Mouse (Mus musculus): ENCODE results near the gene Sept11. TPM values are rescaled to one million over a fixed set of nuclear protein-coding genes. Genes with fewer than 3 reads are reported as not detected.

Gene Sept11
- polyA plus RNA-seq (2015; fragmentation: Nextera tagmentation; extraction: Ambion mirVana): 37.9 and 42.5 TPM in 2 replicates

DNA sequence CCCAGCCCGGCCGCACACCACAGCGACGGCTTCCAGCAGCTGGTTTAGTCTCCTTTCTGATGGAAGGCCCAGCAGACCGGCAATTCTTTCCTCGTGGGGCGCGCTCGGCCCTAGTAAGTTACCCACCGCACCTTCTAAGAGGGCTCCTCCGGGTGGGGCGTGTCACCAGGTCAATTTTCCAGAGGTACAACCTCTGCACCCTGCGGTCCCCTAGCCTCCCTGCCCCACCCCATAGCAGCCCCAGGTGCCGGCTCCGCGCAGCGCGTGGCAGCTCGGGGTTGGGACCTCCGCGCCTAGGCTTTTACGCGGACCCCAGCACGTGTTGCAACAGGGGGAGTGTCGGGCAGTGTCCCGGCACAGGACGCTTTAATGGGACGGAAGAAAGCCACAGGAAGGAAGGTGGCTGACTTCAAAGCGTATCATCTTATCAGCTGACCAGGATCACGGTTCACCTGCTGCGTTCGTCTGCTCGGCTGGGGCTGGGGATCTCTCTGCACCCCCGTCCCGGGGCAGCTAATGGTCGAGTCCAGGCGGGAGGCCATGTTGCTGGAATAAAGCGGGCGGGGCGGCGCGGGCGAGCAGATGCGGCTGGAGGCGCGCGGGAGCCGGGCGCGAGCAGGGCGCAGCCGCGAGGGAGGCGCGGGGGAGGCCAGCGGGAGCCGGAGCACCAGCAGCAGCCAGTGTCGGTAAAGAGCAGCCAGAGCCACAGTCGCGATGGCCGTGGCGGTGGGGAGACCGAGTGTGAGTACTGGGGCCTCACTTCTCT, at the start of gene Sept11:
Gene Sept11, plus strand, starts transcription at position 581 of the 766 bp plus-strand sequence.
- H3K4me3 ChIP-seq (ENCODE audit: low read depth, low read length): peak within 1 kb of the TSS; percentile 88
- H3K4me1 ChIP-seq (replicated peaks; ENCODE audit: control insufficient read depth, insufficient read depth): peaks cover 8% of the 10 kb centered on the region
- H3K9ac ChIP-seq (ENCODE audit: low read length): peak within 1 kb of the TSS; percentile 84
- peak; percentile 94 for ATAC-seq (ENCODE audit: low FRiP score, low TSS enrichment)
- under 1% methylated on average over 61 of the region's 63 CpGs for WGBS
- H3K27ac ChIP-seq (replicated peaks): peak within 1 kb of the TSS; percentile 91
- H3K9me3 ChIP-seq (ENCODE audit: control insufficient read depth, low read length): no peaks in the 10 kb centered on the region
- TF ChIP-seq CTCF (IDR thresholded peaks at IDR 0.05; ENCODE audit: low read depth) (peak; percentile 9; the same call in 1 of the 2 replicates), EP300 (optimal IDR thresholded peaks at IDR 0.05) (no peak)
- H3K4me2 ChIP-seq (replicated peaks; ENCODE audit: low read depth): peak within 1 kb of the TSS; percentile 88
- no peaks in the 10 kb centered on the region for H3K27me3 ChIP-seq (ENCODE audit: control insufficient read depth, insufficient read depth, low read length)
- no peaks in the 10 kb centered on the region for H3K36me3 ChIP-seq (ENCODE audit: control insufficient read depth, insufficient read depth, low read length)
- peak; percentile 94 for DNase-seq (ENCODE audit: low spot score)

DNA sequence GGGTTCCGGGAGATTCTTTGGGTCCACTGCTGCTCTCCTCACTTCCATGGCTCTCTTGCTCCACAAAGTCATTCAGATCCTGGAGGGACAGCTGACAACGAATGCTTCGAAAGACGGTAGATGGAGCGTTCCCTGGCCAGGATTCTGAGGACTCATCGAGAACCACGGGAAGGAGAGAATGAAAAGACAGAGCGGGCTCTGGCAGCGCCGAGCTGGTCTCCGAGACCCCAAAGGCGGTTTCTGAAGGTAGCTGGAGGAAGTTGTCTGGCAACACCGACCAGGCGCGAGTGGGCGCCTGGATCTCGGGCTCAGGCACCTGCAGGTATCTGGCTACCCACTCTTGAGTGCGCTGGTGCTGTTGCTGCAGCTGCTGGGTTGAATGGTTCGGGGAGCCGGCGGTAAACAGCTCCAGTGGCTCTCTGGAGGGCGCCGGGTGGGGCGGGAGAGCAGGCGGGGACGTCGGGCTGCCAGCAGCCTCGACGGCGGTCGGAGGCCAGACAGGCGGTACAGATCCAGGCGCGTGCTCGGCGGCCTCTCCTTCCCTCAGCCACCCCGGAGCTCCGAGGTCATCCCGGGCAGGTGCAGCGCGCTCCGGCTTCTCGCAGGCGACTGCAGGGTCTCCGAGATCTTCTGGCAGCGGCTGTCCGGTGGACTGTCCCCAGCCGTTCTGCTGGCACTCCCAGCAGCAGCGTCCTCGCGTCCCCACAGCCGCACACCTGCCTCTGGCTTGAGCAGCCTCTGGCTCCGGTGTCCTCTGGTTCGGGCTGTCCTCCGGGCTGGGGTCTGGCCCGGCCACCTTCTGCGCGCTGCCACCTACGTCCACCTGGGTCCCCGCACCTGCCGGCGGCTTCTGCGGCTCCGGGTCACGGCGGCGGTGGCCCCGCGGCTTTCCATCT, 49.3 kb upstream of the Sept11 start:
- ATAC-seq (ENCODE audit: low FRiP score, low TSS enrichment) (no peak; the same call in 1 of the 2 replicates), DNase-seq (ENCODE audit: low spot score) (peak; percentile 58)
- Histone ChIP-seq H3K4me1 (replicated peaks; ENCODE audit: control insufficient read depth, insufficient read depth) (peaks cover 7% of the 10 kb centered on the region; the same call in 1 of the 2 replicates), H3K9me3 (ENCODE audit: control insufficient read depth, low read length) (no peaks in the 10 kb centered on the region), H3K27ac (replicated peaks) (peak overlapping the region; percentile 53; the same call in 1 of the 2 replicates), H3K36me3 (ENCODE audit: control insufficient read depth, insufficient read depth, low read length) (no peaks in the 10 kb centered on the region), H3K27me3 (ENCODE audit: control insufficient read depth, insufficient read depth, low read length) (peaks cover 2% of the 10 kb centered on the region; the same call in 1 of the 2 replicates), H3K4me3 (ENCODE audit: low read depth, low read length) (peak overlapping the region; percentile 62), H3K9ac (ENCODE audit: low read length) (peak overlapping the region; percentile 57), H3K4me2 (replicated peaks; ENCODE audit: low read depth) (peak overlapping the region; percentile 84)
- TF ChIP-seq EP300 (optimal IDR thresholded peaks at IDR 0.05) (no peak), CTCF (IDR thresholded peaks at IDR 0.05; ENCODE audit: low read depth) (no peak)
- WGBS: 5% methylated on average over 67 of the region's 69 CpGs

DNA sequence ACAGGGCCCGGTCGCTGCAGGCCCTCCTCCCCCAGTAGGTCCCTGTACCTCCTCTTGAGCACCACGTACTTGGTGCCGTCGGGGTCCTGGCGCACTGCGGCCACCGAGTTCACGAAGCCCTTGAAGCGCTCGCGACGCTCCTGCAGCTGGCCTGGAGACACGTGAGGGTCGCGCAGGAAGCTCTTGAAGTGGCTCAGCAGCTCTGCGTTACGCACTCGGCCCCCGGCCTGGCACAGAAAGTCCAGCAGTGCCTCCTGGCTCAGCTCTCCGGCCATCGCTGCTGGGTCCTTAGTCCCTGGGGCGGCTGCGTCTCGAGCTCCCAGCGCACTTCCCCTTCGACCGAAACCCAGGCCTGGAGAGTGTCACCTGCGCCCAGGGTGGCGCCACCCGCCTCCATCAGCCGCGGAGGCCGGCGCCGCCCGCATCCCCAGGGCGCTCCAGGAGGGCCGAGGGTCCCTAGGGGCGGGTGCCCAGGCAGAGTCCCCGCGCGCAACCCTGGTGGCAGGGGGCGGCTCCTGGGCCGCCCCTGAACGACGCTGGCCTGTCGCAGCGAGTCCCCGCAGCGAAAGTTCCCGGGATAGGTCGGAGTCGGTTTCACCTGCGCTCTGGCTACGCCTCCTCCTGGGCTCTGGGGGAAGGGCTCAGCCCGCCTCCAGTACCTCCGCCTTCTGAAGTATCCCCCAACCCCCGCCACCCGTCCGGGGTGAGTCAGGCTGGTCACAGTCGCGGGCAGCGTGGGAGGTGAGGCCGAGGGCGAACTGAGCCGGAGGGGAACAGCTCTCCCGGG, 48.5 kb upstream of the Sept11 start, which contains the start of gene Sowahb:
Gene Sowahb, minus strand, starts transcription at position 439 of the 787 bp plus-strand sequence.
- Histone ChIP-seq H3K4me2 (replicated peaks; ENCODE audit: low read depth) (peak within 1 kb of the TSS; percentile 84), H3K36me3 (ENCODE audit: control insufficient read depth, insufficient read depth, low read length) (no peaks in the 10 kb centered on the region), H3K27me3 (ENCODE audit: control insufficient read depth, insufficient read depth, low read length) (peaks cover 2% of the 10 kb centered on the region; the same call in 1 of the 2 replicates), H3K27ac (replicated peaks) (peak within 1 kb of the TSS; percentile 53), H3K9me3 (ENCODE audit: control insufficient read depth, low read length) (no peaks in the 10 kb centered on the region), H3K4me3 (ENCODE audit: low read depth, low read length) (peak within 1 kb of the TSS; percentile 62), H3K4me1 (replicated peaks; ENCODE audit: control insufficient read depth, insufficient read depth) (peaks cover 7% of the 10 kb centered on the region; the same call in 1 of the 2 replicates), H3K9ac (ENCODE audit: low read length) (peak within 1 kb of the TSS; percentile 57)
- under 1% methylated on average over 46 of the region's 68 CpGs for WGBS
- peak; percentile 91 for DNase-seq (ENCODE audit: low spot score)
- ATAC-seq (ENCODE audit: low FRiP score, low TSS enrichment): peak; percentile 94
- TF ChIP-seq CTCF (IDR thresholded peaks at IDR 0.05; ENCODE audit: low read depth): no peak
- no peak for TF ChIP-seq EP300 (optimal IDR thresholded peaks at IDR 0.05)

DNA sequence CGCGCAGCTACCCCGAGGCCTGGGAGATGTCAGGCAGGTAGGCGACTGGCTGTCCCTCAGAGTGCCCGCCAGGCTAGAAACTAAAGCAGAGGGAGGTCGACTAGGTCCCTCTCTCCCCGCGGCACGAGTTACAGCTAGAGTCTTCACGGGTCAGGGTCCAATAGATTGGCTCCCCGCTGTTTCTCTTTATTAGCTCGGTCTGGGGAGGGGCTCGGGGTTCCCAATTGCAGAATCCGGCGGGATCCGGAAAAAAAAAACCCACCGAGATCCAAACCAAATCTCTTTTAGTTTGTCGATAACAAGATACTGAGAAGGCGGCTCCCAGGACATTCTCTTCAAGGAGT, 47.9 kb upstream of the Sept11 start:
- peaks cover 7% of the 10 kb centered on the region; the same call in 1 of the 2 replicates for H3K4me1 ChIP-seq (replicated peaks; ENCODE audit: control insufficient read depth, insufficient read depth)
- WGBS: 5% methylated on average over 19 of the region's 19 CpGs
- DNase-seq (ENCODE audit: low spot score) (no peak), ATAC-seq (ENCODE audit: low FRiP score, low TSS enrichment) (no peak)
- H3K4me3 ChIP-seq (ENCODE audit: low read depth, low read length): peak overlapping the region; percentile 62
- TF ChIP-seq EP300 (optimal IDR thresholded peaks at IDR 0.05) (no peak), CTCF (IDR thresholded peaks at IDR 0.05; ENCODE audit: low read depth) (no peak)
- H3K27me3 ChIP-seq (ENCODE audit: control insufficient read depth, insufficient read depth, low read length): peaks cover 2% of the 10 kb centered on the region; the same call in 1 of the 2 replicates
- peak overlapping the region; percentile 84 for H3K4me2 ChIP-seq (replicated peaks; ENCODE audit: low read depth)
- H3K36me3 ChIP-seq (ENCODE audit: control insufficient read depth, insufficient read depth, low read length): no peaks in the 10 kb centered on the region
- no peaks in the 10 kb centered on the region for H3K9me3 ChIP-seq (ENCODE audit: control insufficient read depth, low read length)
- peak overlapping the region; percentile 53; the same call in 1 of the 2 replicates for H3K27ac ChIP-seq (replicated peaks)
- peak overlapping the region; percentile 57 for H3K9ac ChIP-seq (ENCODE audit: low read length)

DNA sequence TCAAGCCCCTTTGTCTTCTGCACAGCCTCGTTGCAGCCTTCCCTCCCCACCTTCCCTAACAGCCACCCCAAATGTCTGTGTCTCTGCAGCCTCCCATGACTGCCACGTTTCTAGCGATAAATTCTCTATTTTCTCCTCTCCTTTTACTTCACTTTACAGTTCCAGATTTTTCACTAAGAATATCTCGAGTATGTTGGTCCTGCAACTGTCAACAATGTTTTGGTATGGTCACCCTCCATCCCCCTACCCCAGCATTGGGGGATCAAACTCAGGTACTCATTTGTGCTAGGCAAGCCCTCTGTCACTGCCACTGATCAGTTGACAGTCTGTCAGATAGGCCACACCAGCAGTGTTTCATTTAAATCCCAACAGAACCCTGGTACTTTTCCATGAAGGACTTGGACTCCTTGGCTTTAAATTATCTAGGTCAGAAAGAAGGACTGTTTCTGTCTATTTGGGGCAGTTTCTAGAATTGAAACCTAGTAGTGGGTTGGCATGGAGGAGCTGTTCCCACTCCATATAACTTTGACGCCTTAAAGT, 46.9 kb upstream of the Sept11 start:
- WGBS: 60% methylated on average over 5 of the region's 5 CpGs
- Histone ChIP-seq H3K27me3 (ENCODE audit: control insufficient read depth, insufficient read depth, low read length) (peaks cover 2% of the 10 kb centered on the region; the same call in 1 of the 2 replicates), H3K27ac (replicated peaks) (no peak overlapping the region), H3K36me3 (ENCODE audit: control insufficient read depth, insufficient read depth, low read length) (no peaks in the 10 kb centered on the region), H3K4me2 (replicated peaks; ENCODE audit: low read depth) (no peak overlapping the region), H3K4me1 (replicated peaks; ENCODE audit: control insufficient read depth, insufficient read depth) (peaks cover 7% of the 10 kb centered on the region; the same call in 1 of the 2 replicates), H3K9ac (ENCODE audit: low read length) (no peak overlapping the region), H3K9me3 (ENCODE audit: control insufficient read depth, low read length) (no peaks in the 10 kb centered on the region), H3K4me3 (ENCODE audit: low read depth, low read length) (no peak overlapping the region)
- no peak for ATAC-seq (ENCODE audit: low FRiP score, low TSS enrichment)
- DNase-seq (ENCODE audit: low spot score): no peak
- TF ChIP-seq CTCF (IDR thresholded peaks at IDR 0.05; ENCODE audit: low read depth) (no peak), EP300 (optimal IDR thresholded peaks at IDR 0.05) (no peak)

Data from stomach, postnatal 0 days (tissue).